Mouse (Mus musculus): ENCODE measurements at regions not wholly inside any gene's neighbourhood (a gene's known extent, or its start where the extent isn't known, plus 50 kb on each side); places are given as distances from the start of the nearest gene placed in this dataset.

GRCm38 (mm10) chr12:54264418-54264733 lies 60.7 kb upstream of the Egln3 start:
- TF ChIP-seq CTCF (IDR thresholded peaks at IDR 0.05; ENCODE audit: low read depth, low read length) (no peak), POLR2A (IDR thresholded peaks at IDR 0.05; ENCODE audit: insufficient read depth, low read length) (no peak), EP300 (IDR thresholded peaks at IDR 0.05; ENCODE audit: insufficient read depth, low read depth, low read length) (no peak)
